Mouse (Mus musculus): ENCODE data around the gene Srrm3. TPM values are rescaled to one million over a fixed set of nuclear protein-coding genes. Genes with fewer than 3 reads are reported as not detected.

Srrm3 gene
- polyA plus RNA-seq, 1 experiment from 2014 or later: not detected

DNA sequence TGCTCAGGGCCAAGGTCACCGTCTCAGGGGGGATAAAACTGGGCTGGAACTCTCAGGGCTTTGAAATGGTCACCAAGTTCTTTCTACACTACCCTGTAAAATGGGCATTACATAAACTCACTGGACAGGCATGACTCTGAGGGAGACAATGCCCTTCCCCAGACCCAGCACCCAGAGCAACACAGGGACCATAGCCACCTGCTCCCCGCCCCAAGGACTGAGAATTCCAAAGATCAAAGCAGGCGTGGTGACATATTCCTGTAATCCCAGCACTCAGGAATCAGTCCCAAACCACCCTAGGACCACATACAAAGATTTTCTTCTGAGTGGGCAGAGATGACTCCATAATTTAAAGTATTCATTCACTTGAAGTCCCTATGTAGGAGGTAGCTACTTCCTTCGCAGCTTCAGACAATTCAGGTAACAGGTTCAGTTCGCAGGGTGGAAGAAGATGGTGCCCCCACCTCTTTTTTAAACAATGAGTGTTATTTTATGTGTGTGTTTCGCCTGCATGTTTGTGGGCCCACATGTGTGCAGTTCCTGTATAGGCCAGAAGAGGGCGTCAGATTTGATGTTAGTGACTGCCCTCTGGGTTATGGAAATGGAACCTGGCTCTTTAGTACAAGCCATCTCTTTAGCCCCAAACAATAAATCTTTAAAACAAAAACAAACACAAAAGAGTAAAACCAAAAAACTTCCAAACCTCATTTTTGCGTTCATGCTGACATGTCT is 110.8 kb downstream of the Srrm3 start:
- Histone ChIP-seq H3K4me1 (no peaks in the 10 kb centered on the region), H3K36me3 (peaks cover 99% of the 10 kb centered on the region), H3K27me3 (ENCODE audit: low read depth, poor library complexity, severe bottlenecking) (no peaks in the 10 kb centered on the region), H3K9me3 (replicated peaks) (no peaks in the 10 kb centered on the region), H3K4me3 (no peak overlapping the region), H3K27ac (no peak overlapping the region)
- no peak for DNase-seq (ENCODE audit: low spot score)
- 91% methylated on average over 8 of the region's 8 CpGs for WGBS

DNA sequence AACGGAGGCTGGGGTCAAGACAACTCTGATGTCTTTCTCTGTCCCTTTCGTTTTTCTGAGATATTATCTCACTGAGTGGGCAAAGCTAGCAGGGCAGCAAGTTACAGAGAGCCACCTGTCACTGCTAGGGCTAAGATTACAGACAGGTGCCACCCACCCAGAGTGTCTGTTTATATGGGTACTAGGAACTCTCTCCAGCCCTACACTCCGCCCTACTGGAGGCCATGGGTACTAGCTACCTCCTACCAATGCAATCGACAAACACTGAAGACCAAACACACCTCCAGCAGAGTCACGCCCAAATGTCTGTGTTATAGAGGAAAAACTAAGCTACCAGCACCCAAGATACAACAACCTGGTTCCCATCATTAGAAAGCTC is 111.4 kb downstream of the Srrm3 start:
- Histone ChIP-seq H3K36me3 (peaks cover 99% of the 10 kb centered on the region), H3K4me1 (no peaks in the 10 kb centered on the region), H3K4me3 (no peak overlapping the region), H3K27me3 (ENCODE audit: low read depth, poor library complexity, severe bottlenecking) (no peaks in the 10 kb centered on the region), H3K27ac (no peak overlapping the region), H3K9me3 (replicated peaks) (no peaks in the 10 kb centered on the region)
- 94% methylated on average over 5 of the region's 5 CpGs for WGBS
- DNase-seq (ENCODE audit: low spot score): no peak

DNA sequence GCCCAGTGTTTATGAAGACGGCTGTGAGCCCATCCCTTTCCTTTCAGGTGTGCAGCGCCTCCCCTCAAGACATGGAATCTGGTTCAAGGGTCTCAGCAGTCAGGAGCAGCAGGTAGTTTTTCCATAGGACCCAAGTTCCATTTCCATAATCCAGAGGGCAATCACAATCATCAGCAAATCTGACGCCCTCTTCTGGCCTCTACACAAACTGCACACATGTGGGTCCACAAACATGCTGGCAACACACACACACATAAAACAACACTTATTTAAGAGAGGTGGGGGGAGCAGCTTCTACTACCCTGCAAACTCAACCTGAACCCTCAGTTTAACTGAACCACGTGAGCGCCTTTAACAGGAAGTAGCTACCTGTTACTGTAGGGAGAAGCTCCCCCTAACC is 111.9 kb downstream of the Srrm3 start:
- Histone ChIP-seq H3K9me3 (replicated peaks) (no peaks in the 10 kb centered on the region), H3K27ac (no peak overlapping the region), H3K27me3 (ENCODE audit: low read depth, poor library complexity, severe bottlenecking) (no peaks in the 10 kb centered on the region), H3K36me3 (peaks cover 99% of the 10 kb centered on the region), H3K4me3 (no peak overlapping the region), H3K4me1 (no peaks in the 10 kb centered on the region)
- DNase-seq (ENCODE audit: low spot score): no peak
- 97% methylated on average over 5 of the region's 5 CpGs for WGBS

DNA sequence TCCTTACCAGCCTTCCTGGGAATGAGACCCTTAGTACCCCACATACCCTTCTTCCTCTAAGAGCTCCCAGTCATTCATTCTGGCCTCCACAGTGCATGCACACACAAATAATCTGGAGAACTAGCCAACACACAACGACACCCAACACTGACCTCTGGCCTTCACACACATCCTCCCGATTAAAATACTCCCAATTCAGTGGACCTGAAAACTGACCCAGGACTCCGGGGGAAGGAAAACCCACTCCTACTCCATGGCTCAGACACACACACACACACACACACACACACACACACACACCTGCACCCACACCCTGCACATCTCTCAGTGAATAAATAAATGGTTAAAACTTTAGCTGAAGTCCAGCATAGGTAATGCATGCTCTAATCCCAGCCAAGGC is 113.2 kb downstream of the Srrm3 start:
- Histone ChIP-seq H3K27ac (no peak overlapping the region), H3K36me3 (peaks cover 99% of the 10 kb centered on the region), H3K9me3 (replicated peaks) (no peaks in the 10 kb centered on the region), H3K4me1 (no peaks in the 10 kb centered on the region), H3K27me3 (ENCODE audit: low read depth, poor library complexity, severe bottlenecking) (no peaks in the 10 kb centered on the region), H3K4me3 (no peak overlapping the region)
- no peak for DNase-seq (ENCODE audit: low spot score)
- 91% methylated on average over 3 of the region's 3 CpGs for WGBS

DNA sequence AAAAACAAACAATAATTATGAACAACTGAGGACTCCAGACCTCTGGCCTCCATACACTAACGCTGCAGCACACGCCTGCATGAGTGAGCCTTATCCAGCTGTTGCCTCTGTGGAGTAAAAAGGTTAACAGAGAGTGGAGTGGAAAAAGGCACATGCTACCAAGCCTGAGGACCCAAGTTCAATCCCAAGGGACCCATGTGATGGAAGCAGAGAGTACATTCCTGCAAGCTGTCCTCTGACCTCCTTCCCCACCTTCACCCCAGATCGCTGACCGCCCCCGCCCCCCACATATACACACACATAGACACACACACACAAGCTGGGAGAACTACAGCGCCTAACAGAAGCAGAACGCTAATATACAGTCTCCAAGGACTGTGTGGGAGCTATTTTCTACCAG is 117.2 kb downstream of the Srrm3 start:
- no peak for DNase-seq (ENCODE audit: low spot score)
- H3K9me3 ChIP-seq (replicated peaks): no peaks in the 10 kb centered on the region
- H3K4me3 ChIP-seq: no peak overlapping the region

More for the DNA sequence above, 117.2 kb downstream of the Srrm3 start:
- Histone ChIP-seq H3K27ac (no peak overlapping the region), H3K27me3 (ENCODE audit: low read depth, poor library complexity, severe bottlenecking) (no peaks in the 10 kb centered on the region), H3K36me3 (peaks cover 99% of the 10 kb centered on the region), H3K4me1 (no peaks in the 10 kb centered on the region)
- whole genome bisulfite sequencing: 98% methylated on average over 7 of the region's 7 CpGs

Small RNA genes within 50 kb of the gene (microRNA-seq; reads per million reads assigned to microRNA genes)
- not detected for gene Gm23268

Other genes starting within 250 kb of the Srrm3 start
- not detected in 2 replicates for gene Ccl26, start 243.3 kb upstream of the Srrm3 start, polyA plus RNA-seq (2016; fragmentation: Nextera tagmentation; extraction: Ambion mirVana)
- gene Ccl24, start 233.8 kb upstream of the Srrm3 start, polyA plus RNA-seq (2016; fragmentation: Nextera tagmentation; extraction: Ambion mirVana): 0.54 TPM in 1 of 2 replicates, not detected in the other
- gene Rhbdd2, start 174.3 kb upstream of the Srrm3 start, polyA plus RNA-seq (2016; fragmentation: Nextera tagmentation; extraction: Ambion mirVana): 61.4 and 62.5 TPM in 2 replicates
- gene Por, start 136.9 kb upstream of the Srrm3 start, polyA plus RNA-seq (2016; fragmentation: Nextera tagmentation; extraction: Ambion mirVana): 166 and 179 TPM in 2 replicates
- gene Tmem120a, start 62.4 kb upstream of the Srrm3 start, polyA plus RNA-seq (2016; fragmentation: Nextera tagmentation; extraction: Ambion mirVana): 54.1 and 62.5 TPM in 2 replicates
- gene Styxl1, start 28.5 kb upstream of the Srrm3 start, polyA plus RNA-seq (2016; fragmentation: Nextera tagmentation; extraction: Ambion mirVana): not detected in 2 replicates
- 600 and 631 TPM in 2 replicates for gene Mdh2, start 28.4 kb upstream of the Srrm3 start, polyA plus RNA-seq (2016; fragmentation: Nextera tagmentation; extraction: Ambion mirVana)
- gene Hspb1, start 81.0 kb downstream of the Srrm3 start, polyA plus RNA-seq (2016; fragmentation: Nextera tagmentation; extraction: Ambion mirVana): 34.0 and 34.8 TPM in 2 replicates
- gene Ywhag, start 127.7 kb downstream of the Srrm3 start, polyA plus RNA-seq (2016; fragmentation: Nextera tagmentation; extraction: Ambion mirVana): 197 and 203 TPM in 2 replicates
- gene Ssc4d, start 167.6 kb downstream of the Srrm3 start, polyA plus RNA-seq (2016; fragmentation: Nextera tagmentation; extraction: Ambion mirVana): 3.3 and 4.1 TPM in 2 replicates
- not detected in 2 replicates for gene Zp3, start 173.2 kb downstream of the Srrm3 start, polyA plus RNA-seq (2016; fragmentation: Nextera tagmentation; extraction: Ambion mirVana)
- 41.5 and 42.3 TPM in 2 replicates for gene Dtx2, start 187.9 kb downstream of the Srrm3 start, polyA plus RNA-seq (2016; fragmentation: Nextera tagmentation; extraction: Ambion mirVana)
- gene Upk3b, start 231.6 kb downstream of the Srrm3 start, polyA plus RNA-seq (2016; fragmentation: Nextera tagmentation; extraction: Ambion mirVana): 1.5 and 5.5 TPM in 2 replicates
- 3.5 and 4.9 TPM in 2 replicates for gene Upk3bl, start 247.6 kb downstream of the Srrm3 start, polyA plus RNA-seq (2016; fragmentation: Nextera tagmentation; extraction: Ambion mirVana)

All from limb, embryonic 10.5 days (tissue).